Mouse (Mus musculus) forebrain, postnatal 0 days (tissue): ENCODE data around the gene Slf2. TPM values are rescaled to one million over a fixed set of nuclear protein-coding genes. Genes with fewer than 3 reads are reported as not detected.

ENCODE experiments used
- ATAC-seq: fragments of 200-750 bp; cut with Nextera tagmentation; 2 replicates; pipeline ENCODE4 v1.8.0; 2017; ENCODE audit warnings: mild to moderate bottlenecking, moderate library complexity
- DNase-seq: peaks from one replicate; pipeline ENCODE4 v3.0.0-alpha.2; 2015
- H3K27ac ChIP-seq: fragments of 300-500 bp; sonication (generic); 2 replicates; pipeline ENCODE4 v1.5.1; 2014; ENCODE audit warnings: low read depth, mild to moderate bottlenecking, antibody characterized with exemption, low read length, moderate library complexity, mixed read lengths
- H3K27me3 ChIP-seq: fragments of 300-500 bp; sonication (generic); 2 replicates; pipeline ENCODE4 v1.6.1; 2014; ENCODE audit warnings: mild to moderate bottlenecking, low read length, mixed read lengths; ENCODE audit not compliant: insufficient read depth
- H3K36me3 ChIP-seq: fragments of 300-500 bp; sonication (generic); 2 replicates; pipeline ENCODE4 v1.6.1; 2014; ENCODE audit warnings: mild to moderate bottlenecking, moderate library complexity; ENCODE audit not compliant: insufficient read depth
- H3K4me1 ChIP-seq: fragments of 300-500 bp; sonication (generic); 2 replicates; pipeline ENCODE4 v1.6.1; 2014; ENCODE audit warnings: antibody characterized with exemption; ENCODE audit not compliant: insufficient read depth
- H3K4me2 ChIP-seq: fragments of 300-500 bp; sonication (generic); 2 replicates; pipeline ENCODE4 v1.6.1; 2014; ENCODE audit warnings: low read depth, mild to moderate bottlenecking, moderate library complexity
- H3K4me3 ChIP-seq: fragments of 300-500 bp; sonication (generic); 2 replicates; pipeline ENCODE4 v1.5.1; 2014; ENCODE audit warnings: low read depth, low read length, mixed read lengths
- H3K9ac ChIP-seq: fragments of 300-500 bp; sonication (generic); 2 replicates; pipeline ENCODE4 v1.6.1; 2014; ENCODE audit warnings: mild to moderate bottlenecking
- H3K9me3 ChIP-seq: fragments of 300-500 bp; sonication (generic); 2 replicates; pipeline ENCODE4 v1.6.1; 2016; ENCODE audit warnings: low read length
- CTCF ChIP-seq: sonication (generic); IDR thresholded peaks from 2 replicates; pipeline ENCODE4 v1.5.1; 2016; ENCODE audit warnings: antibody characterized with exemption, control low read depth, low read depth
- WGBS: fragments of 180-500 bp; shearing (Covaris S2); extraction: QIAGEN DNeasy Blood & Tissue Kit; methylation state at CpG from one replicate; pipeline ENCODE4 v1.1.7; 2014; 5-methylcytosine and 5-hydroxymethylcytosine counted together
- polyA plus RNA-seq: library from polyadenylated mRNA; unstranded; fragments of >200 nt; fragmentation: Nextera tagmentation; extraction: Ambion mirVana; gene quantifications from 2 replicates; pipeline ENCODE4 v1.2.1, GENCODE M21; 2015
- total RNA-seq: library from RNA; depleted of rRNA; stranded (reverse); fragments of >200 nt; gene quantifications from 2 replicates; pipeline ENCODE4 v1.2.3, GENCODE M21; 2014; rRNA removed

The Slf2 gene
- total and polyA plus RNA-seq, 2 experiments from 2014 or later = 16.1 to 50.0 TPM

- Histone ChIP-seq H3K4me3 (no peak overlapping the region), H3K36me3 (peaks cover 26% of the 10 kb centered on the region), H3K27me3 (no peaks in the 10 kb centered on the region), H3K9ac (no peak overlapping the region), H3K9me3 (no peaks in the 10 kb centered on the region), H3K27ac (no peak overlapping the region), H3K4me1 (0 out of 2 replicates have a peak, but pooled peaks cover 5% of the 10 kb centered on the region), H3K4me2 (no peak overlapping the region)
- DNase-seq = no peak
- WGBS = 63% methylated on average over 19 of the region's 19 CpGs
- no peak for ATAC-seq
- no peak for TF ChIP-seq CTCF
These were observed 97.8 kb downstream of the Slf2 start for GRCm38 (mm10) chr19:45028746-45029145.

- H3K4me1 ChIP-seq = 0 out of 2 replicates have a peak, but pooled peaks cover 5% of the 10 kb centered on the region
- no peaks in the 10 kb centered on the region for H3K9me3 ChIP-seq
- DNase-seq = no peak
- peaks cover 24% of the 10 kb centered on the region for H3K36me3 ChIP-seq
- no peak overlapping the region for H3K27ac ChIP-seq
- no peak overlapping the region for H3K9ac ChIP-seq
- 65% methylated on average over 9 of the region's 9 CpGs for WGBS
- TF ChIP-seq CTCF = no peak
- H3K4me2 ChIP-seq = no peak overlapping the region
- no peak for ATAC-seq
- H3K4me3 ChIP-seq = no peak overlapping the region
- no peaks in the 10 kb centered on the region for H3K27me3 ChIP-seq
These were observed 98.6 kb downstream of the Slf2 start for GRCm38 (mm10) chr19:45029571-45029970.

- peak; percentile 36 for ATAC-seq
- Histone ChIP-seq H3K4me3 (no peak overlapping the region), H3K27me3 (no peaks in the 10 kb centered on the region), H3K27ac (no peak overlapping the region), H3K9me3 (no peaks in the 10 kb centered on the region), H3K4me2 (no peak overlapping the region), H3K4me1 (0 out of 2 replicates have a peak, but pooled peaks cover 5% of the 10 kb centered on the region), H3K9ac (no peak overlapping the region), H3K36me3 (peaks cover 20% of the 10 kb centered on the region)
- TF ChIP-seq CTCF = peak; percentile 79
- DNase-seq = no peak
- WGBS = 35% methylated on average over 8 of the region's 8 CpGs
These were observed 99.2 kb downstream of the Slf2 start for GRCm38 (mm10) chr19:45030111-45030510.

- H3K4me1 ChIP-seq = 0 out of 2 replicates have a peak, but pooled peaks cover 5% of the 10 kb centered on the region
- no peak overlapping the region for H3K27ac ChIP-seq
- H3K9me3 ChIP-seq = no peaks in the 10 kb centered on the region
- peaks cover 15% of the 10 kb centered on the region for H3K36me3 ChIP-seq
- peak overlapping the region; percentile 16; the same call in 1 of the 2 replicates for H3K4me3 ChIP-seq
- peak; percentile 53; the same call in 1 of the 2 replicates for ATAC-seq
- 40% methylated on average over 20 of the region's 20 CpGs for WGBS
- H3K27me3 ChIP-seq = no peaks in the 10 kb centered on the region
- peak overlapping the region; percentile 31; the same call in 1 of the 2 replicates for H3K9ac ChIP-seq
- peak; percentile 90 for DNase-seq
- peak overlapping the region; percentile 49 for H3K4me2 ChIP-seq
- TF ChIP-seq CTCF = peak; percentile 94
These were observed 100.1 kb downstream of the Slf2 start for GRCm38 (mm10) chr19:45030746-45031693.

- Histone ChIP-seq H3K9ac (no peak overlapping the region), H3K4me1 (0 out of 2 replicates have a peak, but pooled peaks cover 5% of the 10 kb centered on the region), H3K27ac (no peak overlapping the region), H3K9me3 (no peaks in the 10 kb centered on the region), H3K27me3 (no peaks in the 10 kb centered on the region), H3K4me2 (no peak overlapping the region), H3K36me3 (peaks cover 7% of the 10 kb centered on the region; the same call in 1 of the 2 replicates), H3K4me3 (no peak overlapping the region)
- DNase-seq = peak; percentile 78
- 14% methylated on average over 4 of the region's 4 CpGs for WGBS
- TF ChIP-seq CTCF = peak; percentile 80
- ATAC-seq = peak; percentile 34; the same call in 1 of the 2 replicates
These were observed 100.8 kb downstream of the Slf2 start for GRCm38 (mm10) chr19:45031780-45032179.

Other genes with a start within 250 kb of the Slf2 start
- 0.05 TPM in 1 of 2 replicates, not detected in the other for gene Pax2, start 175.1 kb upstream of the Slf2 start, total RNA-seq
- gene Pax2, start 175.1 kb upstream of the Slf2 start, polyA plus RNA-seq = 0.06 TPM in 2 replicates
- gene Sema4g, start 58.0 kb downstream of the Slf2 start, total RNA-seq = 35.9 and 54.7 TPM in 2 replicates
- gene Sema4g, start 58.0 kb downstream of the Slf2 start, polyA plus RNA-seq = 8.2 and 12.1 TPM in 2 replicates
- 7.7 and 8.6 TPM in 2 replicates for gene Twnk, start 74.5 kb downstream of the Slf2 start, total RNA-seq
- 8.8 and 10.8 TPM in 2 replicates for gene Twnk, start 74.5 kb downstream of the Slf2 start, polyA plus RNA-seq
- gene Mrpl43, start 75.3 kb downstream of the Slf2 start, total RNA-seq = 60.6 and 62.2 TPM in 2 replicates
- gene Mrpl43, start 75.3 kb downstream of the Slf2 start, polyA plus RNA-seq = 85.7 and 99.2 TPM in 2 replicates
- 26.6 and 29.3 TPM in 2 replicates for gene Lzts2, start 83.3 kb downstream of the Slf2 start, total RNA-seq
- 14.6 and 15.0 TPM in 2 replicates for gene Lzts2, start 83.3 kb downstream of the Slf2 start, polyA plus RNA-seq
- 5.2 and 6.4 TPM in 2 replicates for gene Pdzd7, start 114.6 kb downstream of the Slf2 start, total RNA-seq
- 1.6 and 1.9 TPM in 2 replicates for gene Pdzd7, start 114.6 kb downstream of the Slf2 start, polyA plus RNA-seq
- gene Sfxn3, start 116.4 kb downstream of the Slf2 start, total RNA-seq = 50.7 and 53.1 TPM in 2 replicates
- 93.3 and 106 TPM in 2 replicates for gene Sfxn3, start 116.4 kb downstream of the Slf2 start, polyA plus RNA-seq
- gene Kazald1, start 144.1 kb downstream of the Slf2 start, total RNA-seq = 1.8 and 6.1 TPM in 2 replicates
- gene Kazald1, start 144.1 kb downstream of the Slf2 start, polyA plus RNA-seq = 1.4 and 1.7 TPM in 2 replicates
- not detected in 2 replicates for gene Tlx1, start 219.5 kb downstream of the Slf2 start, total RNA-seq
- not detected in 2 replicates for gene Tlx1, start 219.5 kb downstream of the Slf2 start, polyA plus RNA-seq